Mouse (Mus musculus) spleen, adult 2 months (tissue): ENCODE data around the gene Cnih2. TPM values are rescaled to one million over a fixed set of nuclear protein-coding genes. Genes with fewer than 3 reads are reported as not detected.

Experiments used
- DNase-seq, 2 experiments: peaks; one replicate each; pipeline versions ENCODE4 v3.0.0 to v3.0.0-alpha.2; 2012 to 2021; ENCODE audit warnings: low spot score in 2 of 2, low read depth in 1 of 2
- H3K27ac ChIP-seq: fragments of 200-500 bp; 2 replicates; pipeline ENCODE4 v1.5.1; 2012; ENCODE audit warnings: low read length, inconsistent platforms; ENCODE audit not compliant: insufficient read depth
- H3K27me3 ChIP-seq: fragments of 200-500 bp; 2 replicates; pipeline ENCODE4 v1.6.1; 2012; ENCODE audit warnings: mild to moderate bottlenecking, moderate library complexity, low read length, inconsistent platforms; ENCODE audit not compliant: control insufficient read depth, insufficient read depth
- H3K36me3 ChIP-seq: fragments of 200-500 bp; 2 replicates; pipeline ENCODE4 v1.6.1; 2012; ENCODE audit warnings: mild to moderate bottlenecking, low read length, inconsistent platforms; ENCODE audit not compliant: control insufficient read depth, insufficient read depth
- H3K4me1 ChIP-seq: fragments of 200-500 bp; 2 replicates; pipeline ENCODE4 v1.6.1; 2011; ENCODE audit warnings: inconsistent platforms; ENCODE audit not compliant: control insufficient read depth, insufficient read depth, insufficient read length
- H3K4me3 ChIP-seq: fragments of 200-500 bp; 2 replicates; pipeline ENCODE4 v1.5.1; 2011; ENCODE audit warnings: mild to moderate bottlenecking, inconsistent platforms; ENCODE audit not compliant: insufficient read depth, insufficient read length; ENCODE audit errors: extremely low read depth
- CTCF ChIP-seq: fragments of 200-500 bp; IDR thresholded peaks from 2 replicates; pipeline ENCODE4 v1.5.1; 2011; ENCODE audit warnings: mild to moderate bottlenecking, inconsistent platforms; ENCODE audit not compliant: insufficient read depth, insufficient read length, insufficient replicate concordance; ENCODE audit errors: extremely low read depth
- POLR2A ChIP-seq: fragments of 200-500 bp; IDR thresholded peaks from 2 replicates; pipeline ENCODE4 v1.6.1; 2011; ENCODE audit warnings: low read depth, low read length, inconsistent platforms
- WGBS: fragments of 180-500 bp; shearing (Covaris S2); methylation state at CpG from one replicate; pipeline ENCODE4 v1.1.7; 2018; 5-methylcytosine and 5-hydroxymethylcytosine counted together
- polyA plus RNA-seq: library from polyadenylated mRNA; depleted of rRNA; stranded (reverse); fragments of >200 nt; gene quantifications from 2 replicates; pipeline ENCODE4 v1.2.3, GENCODE M21; 2012; rRNA removed

The Cnih2 gene
- polyA plus RNA-seq, 1 experiment = 0.94 TPM

- H3K4me1 ChIP-seq = peaks cover 2% of the 10 kb centered on the region; the same call in 1 of the 2 replicates
- WGBS = 96% methylated on average over 3 of the region's 3 CpGs
- H3K27me3 ChIP-seq = no peaks in the 10 kb centered on the region
- peaks cover 18% of the 10 kb centered on the region for H3K36me3 ChIP-seq
- no peak overlapping the region for H3K27ac ChIP-seq
- TF ChIP-seq CTCF (no peak), POLR2A (no peak)
- H3K4me3 ChIP-seq = no peak overlapping the region
- DNase-seq = no peak
Observed at GRCm38 (mm10) chr19:5051515-5051914, 46.8 kb downstream of the Cnih2 start.

- Histone ChIP-seq H3K27ac (no peak overlapping the region), H3K27me3 (no peaks in the 10 kb centered on the region), H3K4me3 (no peak overlapping the region; the same call in 1 of the 2 replicates), H3K36me3 (peaks cover 19% of the 10 kb centered on the region), H3K4me1 (peaks cover 2% of the 10 kb centered on the region; the same call in 1 of the 2 replicates)
- no peak for DNase-seq
- 21% methylated on average over 17 of the region's 17 CpGs for WGBS
- TF ChIP-seq POLR2A (no peak), CTCF (no peak)
Observed at GRCm38 (mm10) chr19:5051031-5051430, 47.3 kb downstream of the Cnih2 start.

- TF ChIP-seq CTCF = no peak
- TF ChIP-seq POLR2A = no peak
- DNase-seq = no peak
- Histone ChIP-seq H3K4me1 (peaks cover 2% of the 10 kb centered on the region; the same call in 1 of the 2 replicates), H3K27me3 (no peaks in the 10 kb centered on the region), H3K4me3 (no peak within 1 kb of the TSS; the same call in 1 of the 2 replicates), H3K27ac (no peak within 1 kb of the TSS), H3K36me3 (peaks cover 21% of the 10 kb centered on the region)
- WGBS = 27% methylated on average over 14 of the region's 14 CpGs
Observed at GRCm38 (mm10) chr19:5050047-5050905, 48.0 kb downstream of the Cnih2 start, which contains the start of gene Rin1. TSS of gene Rin1 (plus strand) at chr19:5050481.

DNA sequence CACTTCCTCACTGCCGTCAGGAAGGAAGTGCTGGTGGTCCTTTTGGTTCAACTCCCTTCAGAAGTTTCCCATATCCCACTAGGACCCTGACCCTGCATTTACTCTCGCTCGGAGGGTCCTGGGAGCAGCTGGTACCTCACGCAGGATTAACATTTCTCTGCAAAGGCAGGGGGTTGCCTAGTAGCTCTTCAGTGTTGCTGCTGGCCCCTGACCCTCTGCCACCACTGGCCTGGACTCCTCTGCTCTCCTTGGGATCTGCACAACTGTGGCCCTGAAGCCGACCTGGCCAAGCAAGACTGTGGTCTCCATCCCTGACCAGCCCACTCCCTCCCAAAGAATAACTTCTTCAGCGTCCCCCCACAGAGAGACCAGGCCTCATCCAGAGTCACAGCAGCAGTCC, 49.0 kb downstream of the Cnih2 start:
- WGBS = 92% methylated on average over 6 of the region's 6 CpGs
- H3K4me1 ChIP-seq = peaks cover 2% of the 10 kb centered on the region; the same call in 1 of the 2 replicates
- H3K27ac ChIP-seq = no peak overlapping the region
- no peak overlapping the region for H3K4me3 ChIP-seq
- no peak for DNase-seq
- no peaks in the 10 kb centered on the region for H3K27me3 ChIP-seq
- TF ChIP-seq POLR2A (no peak), CTCF (no peak)
- peaks cover 21% of the 10 kb centered on the region for H3K36me3 ChIP-seq

- Histone ChIP-seq H3K27me3 (no peaks in the 10 kb centered on the region), H3K4me3 (no peak overlapping the region), H3K27ac (no peak overlapping the region), H3K4me1 (peaks cover 2% of the 10 kb centered on the region; the same call in 1 of the 2 replicates), H3K36me3 (peaks cover 21% of the 10 kb centered on the region)
- TF ChIP-seq POLR2A (no peak), CTCF (no peak)
- 91% methylated on average over 14 of the region's 14 CpGs for WGBS
- no peak for DNase-seq
Observed at GRCm38 (mm10) chr19:5048138-5049056, 49.9 kb downstream of the Cnih2 start.

DNA sequence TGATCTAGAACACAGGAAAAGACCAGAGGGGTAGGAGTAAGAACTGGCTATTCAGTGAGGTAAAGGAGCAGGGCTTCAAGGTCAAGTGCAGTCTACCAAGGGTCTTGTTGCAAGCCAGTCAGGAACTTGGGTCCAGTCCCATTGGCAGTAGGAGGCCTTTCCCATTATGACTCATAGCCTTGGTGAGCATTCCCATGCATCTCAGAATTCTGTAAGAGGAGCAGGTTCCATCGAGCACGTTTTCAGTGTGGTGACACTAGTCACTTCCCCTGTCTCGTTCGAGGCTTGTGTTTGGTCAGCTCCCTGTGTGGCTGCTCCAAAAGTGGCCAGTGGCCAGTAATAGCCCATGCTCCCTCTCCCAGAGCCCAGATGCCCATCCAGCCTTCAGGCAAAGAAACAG, 52.8 kb downstream of the Cnih2 start:
- peaks cover 21% of the 10 kb centered on the region for H3K36me3 ChIP-seq
- no peaks in the 10 kb centered on the region for H3K27me3 ChIP-seq
- WGBS = 84% methylated on average over 4 of the region's 4 CpGs
- TF ChIP-seq CTCF (no peak), POLR2A (no peak)
- no peak overlapping the region for H3K27ac ChIP-seq
- peaks cover 2% of the 10 kb centered on the region; the same call in 1 of the 2 replicates for H3K4me1 ChIP-seq
- H3K4me3 ChIP-seq = no peak overlapping the region
- no peak for DNase-seq

Other genes starting within 250 kb of the Cnih2 start
- gene Ctsf, start 243.4 kb downstream of the Cnih2 start, polyA plus RNA-seq = 31.3 and 35.0 TPM in 2 replicates
- 0.06 and 0.32 TPM in 2 replicates for gene Actn3, start 220.6 kb downstream of the Cnih2 start, polyA plus RNA-seq
- gene Zdhhc24, start 219.9 kb downstream of the Cnih2 start, polyA plus RNA-seq = 25.0 and 35.6 TPM in 2 replicates
- 1.3 and 2.6 TPM in 2 replicates for gene Bbs1, start 191.9 kb downstream of the Cnih2 start, polyA plus RNA-seq
- gene Dpp3, start 170.2 kb downstream of the Cnih2 start, polyA plus RNA-seq = 79.5 and 98.8 TPM in 2 replicates
- gene Peli3, start 155.4 kb downstream of the Cnih2 start, polyA plus RNA-seq = 1.0 and 1.5 TPM in 2 replicates
- gene Mrpl11, start 136.4 kb downstream of the Cnih2 start, polyA plus RNA-seq = 14.1 and 14.5 TPM in 2 replicates
- 0.72 and 1.1 TPM in 2 replicates for gene Npas4, start 108.2 kb downstream of the Cnih2 start, polyA plus RNA-seq
- 6.8 and 8.8 TPM in 2 replicates for gene Slc29a2, start 74.7 kb downstream of the Cnih2 start, polyA plus RNA-seq
- gene B4gat1, start 59.7 kb downstream of the Cnih2 start, polyA plus RNA-seq = 9.7 and 12.0 TPM in 2 replicates
- gene AC124502.3, start 59.6 kb downstream of the Cnih2 start, polyA plus RNA-seq = 0.36 and 0.79 TPM in 2 replicates
- gene Brms1, start 57.2 kb downstream of the Cnih2 start, polyA plus RNA-seq = 35.8 and 44.7 TPM in 2 replicates
- 1.9 and 2.6 TPM in 2 replicates for gene Rin1, start 48.0 kb downstream of the Cnih2 start, polyA plus RNA-seq
- 5.5 and 6.3 TPM in 2 replicates for gene Cd248, start 30.4 kb downstream of the Cnih2 start, polyA plus RNA-seq
- 0.69 and 1.4 TPM in 2 replicates for gene Tmem151a, start 13.0 kb downstream of the Cnih2 start, polyA plus RNA-seq
- gene Yif1a, start 10.0 kb downstream of the Cnih2 start, polyA plus RNA-seq = 60.5 and 84.1 TPM in 2 replicates
- gene Rab1b, start 8.6 kb upstream of the Cnih2 start, polyA plus RNA-seq = 116 and 138 TPM in 2 replicates
- 26.8 and 27.9 TPM in 2 replicates for gene Klc2, start 20.0 kb upstream of the Cnih2 start, polyA plus RNA-seq
- gene Pacs1, start 174.6 kb upstream of the Cnih2 start, polyA plus RNA-seq = 35.0 and 44.5 TPM in 2 replicates
- 117 and 144 TPM in 2 replicates for gene Sf3b2, start 196.9 kb upstream of the Cnih2 start, polyA plus RNA-seq
- gene Gal3st3, start 199.8 kb upstream of the Cnih2 start, polyA plus RNA-seq = 0.37 and 0.69 TPM in 2 replicates
- not detected in 2 replicates for gene Catsper1, start 237.2 kb upstream of the Cnih2 start, polyA plus RNA-seq